In genomic region chr7:19164978-19165377, GRCm38 (mm10) we compare ENCODE assay signal across 8 mouse cellular contexts. TPM values are rescaled to one million over a fixed set of nuclear protein-coding genes. Genes with fewer than 3 reads are reported as not detected.
DNase-seq lines count a peak whose midpoint lies in the region; ATAC-seq and TF ChIP-seq lines count a peak whose summit lies in the region.

No protein-coding gene starts in this region.

- H3K36me3 ChIP-seq in thymus, adult 2 months (ENCODE audit: control insufficient read depth, insufficient read depth, low read length): no peaks in the 10 kb centered on the region
- no peaks in the 10 kb centered on the region for H3K36me3 ChIP-seq in stomach, embryonic 14.5 days (ENCODE audit: control insufficient read depth, insufficient read depth, low read length)

- intact Hi-C loops in left cerebral cortex, postnatal 4 days (cut with DNase I): no loop called here

- no peak for TF ChIP-seq CTCF in thymus, adult 2 months (IDR thresholded peaks at IDR 0.05; ENCODE audit: borderline replicate concordance, control insufficient read depth, extremely low read depth, insufficient read depth, low read length, poor library complexity)
- TF ChIP-seq CTCF in cerebellum, adult 2 months (IDR thresholded peaks at IDR 0.05; ENCODE audit: borderline replicate concordance, insufficient read depth, low read depth, low read length): no peak

- DNase-seq in thymus, postnatal 14 days: peak; percentile 50
- no peak for DNase-seq in thymus, adult 2 months
- DNase-seq in liver: peak; percentile 77
- DNase-seq in left cerebral cortex, postnatal 4 days: no peak
- no peak for DNase-seq in cerebellum, adult 2 months
- DNase-seq in heart, postnatal 4 days: no peak

- H3K9ac ChIP-seq in stomach, embryonic 14.5 days (replicated peaks; ENCODE audit: low read depth, low read length): no peak overlapping the region

- peaks cover 26% of the 10 kb centered on the region for H3K4me1 ChIP-seq in thymus, adult 2 months (replicated peaks; ENCODE audit: control insufficient read depth, insufficient read depth, low read length)
- H3K4me1 ChIP-seq in stomach, embryonic 14.5 days (ENCODE audit: control insufficient read depth, insufficient read depth, low read length): peaks cover 24% of the 10 kb centered on the region
- no peaks in the 10 kb centered on the region; the same call in none of the 2 replicates for H3K4me1 ChIP-seq in cerebellum, adult 2 months (ENCODE audit: control insufficient read depth, insufficient read depth, low read length)

- no peak overlapping the region for H3K27ac ChIP-seq in thymus, adult 2 months (ENCODE audit: control insufficient read depth, insufficient read depth, low read length)
- H3K27ac ChIP-seq in stomach, embryonic 14.5 days (ENCODE audit: low read length): no peak overlapping the region
- H3K27ac ChIP-seq in cerebellum, adult 2 months (ENCODE audit: insufficient read depth, low read length): no peak overlapping the region

- TF ChIP-seq POLR2A in thymus, adult 2 months (IDR thresholded peaks at IDR 0.05; ENCODE audit: control insufficient read depth, extremely low read depth, insufficient read depth, low read length, poor library complexity): no peak
- TF ChIP-seq POLR2A in cerebellum, adult 2 months (IDR thresholded peaks at IDR 0.05; ENCODE audit: borderline replicate concordance, insufficient read depth, low read length): no peak

- no peaks in the 10 kb centered on the region for H3K9me3 ChIP-seq in stomach, embryonic 14.5 days (ENCODE audit: control insufficient read depth, low read depth, low read length)

- WGBS in thymus, adult 2 months: 8% methylated on average over 13 of the region's 13 CpGs
- WGBS in stomach, embryonic 14.5 days: under 1% methylated on average over 13 of the region's 13 CpGs
- WGBS in cerebellum, adult 2 months: 19% methylated on average over 13 of the region's 13 CpGs

- H3K4me3 ChIP-seq in thymus, adult 2 months (ENCODE audit: control insufficient read depth, insufficient read depth, low read length): no peak overlapping the region
- H3K4me3 ChIP-seq in stomach, embryonic 14.5 days (ENCODE audit: low read depth, low read length): no peak overlapping the region
- no peak overlapping the region for H3K4me3 ChIP-seq in cerebellum, adult 2 months (replicated peaks; ENCODE audit: insufficient read depth, low read depth, low read length)

- peak; percentile 55; the same call in 1 of the 2 replicates for ATAC-seq in erythroid progenitor cell, adult 5-6 weeks (replicated peaks; ENCODE audit: low FRiP score, poor library complexity, severe bottlenecking)
- ATAC-seq in stomach, embryonic 14.5 days (ENCODE audit: insufficient number of reproducible peaks, insufficient read depth, low FRiP score, low read depth): 0 out of 2 replicates have a peak, but pooled peaks have one; percentile 25

- H3K27me3 ChIP-seq in thymus, adult 2 months (ENCODE audit: control insufficient read depth, insufficient read depth, low read length): no peaks in the 10 kb centered on the region; the same call in 1 of the 2 replicates
- 0 out of 2 replicates have a peak, but pooled peaks cover 2% of the 10 kb centered on the region for H3K27me3 ChIP-seq in stomach, embryonic 14.5 days (ENCODE audit: control insufficient read depth, insufficient read depth, low read length)
- no peaks in the 10 kb centered on the region for H3K27me3 ChIP-seq in cerebellum, adult 2 months (ENCODE audit: control insufficient read depth, insufficient read depth, low read length)

- peak overlapping the region; percentile 25; the same call in 1 of the 2 replicates for H3K4me2 ChIP-seq in stomach, embryonic 14.5 days (replicated peaks; ENCODE audit: low read depth, low read length)

RNA-seq across cellular contexts. Expression of gene Gipr, which starts 0.9 kb away (rescaled TPM):
- 0.73 and 0.79 TPM in 2 replicates for polyA plus RNA-seq in thymus, adult 2 months (2012; rRNA removed)
- not detected in 2 replicates for total RNA-seq in erythroid progenitor cell, adult 5-6 weeks (2015; ENCODE audit: low replicate concordance)
- total RNA-seq in erythroid progenitor cell, adult 5-6 weeks (2017; ENCODE audit: low replicate concordance): not detected in 2 replicates
- 1.1 and 1.9 TPM in 2 replicates for polyA plus RNA-seq in stomach, embryonic 14.5 days (2014; fragmentation: Nextera tagmentation; extraction: Ambion mirVana)
- total RNA-seq in left cerebral cortex, postnatal 4 days (2021): 10 to 100 TPM; 22.7 to 25.8 TPM
- 1.9 and 2.6 TPM in 2 replicates for polyA plus RNA-seq in cerebellum, adult 2 months (2012; rRNA removed)
- total RNA-seq in heart, postnatal 4 days (2021): 1 to 10 TPM; 1.3 TPM

RNA-seq across cellular contexts. Expression of gene Eml2, which starts 11.2 kb away (rescaled TPM):
- polyA plus RNA-seq in thymus, adult 2 months (2012; rRNA removed): 38.9 and 40.3 TPM in 2 replicates
- total RNA-seq in erythroid progenitor cell, adult 5-6 weeks (2015; ENCODE audit: low replicate concordance): 2.5 TPM in 1 of 2 replicates, not detected in the other
- total RNA-seq in erythroid progenitor cell, adult 5-6 weeks (2017; ENCODE audit: low replicate concordance): 1.3 TPM in 1 of 2 replicates, not detected in the other
- 4.1 and 4.8 TPM in 2 replicates for polyA plus RNA-seq in stomach, embryonic 14.5 days (2014; fragmentation: Nextera tagmentation; extraction: Ambion mirVana)
- total RNA-seq in left cerebral cortex, postnatal 4 days (2021): 100 to 1,000 TPM; 102 to 106 TPM
- 148 and 176 TPM in 2 replicates for polyA plus RNA-seq in cerebellum, adult 2 months (2012; rRNA removed)
- 10 to 100 TPM; 70.6 to 77.3 TPM for total RNA-seq in heart, postnatal 4 days (2021)

RNA-seq across cellular contexts. Expression of gene Snrpd2, which starts 15.5 kb away (rescaled TPM):
- 32.8 and 36.7 TPM in 2 replicates for polyA plus RNA-seq in thymus, adult 2 months (2012; rRNA removed)
- total RNA-seq in erythroid progenitor cell, adult 5-6 weeks (2015; ENCODE audit: low replicate concordance): 15.5 and 22.0 TPM in 2 replicates
- 5.4 and 15.7 TPM in 2 replicates for total RNA-seq in erythroid progenitor cell, adult 5-6 weeks (2017; ENCODE audit: low replicate concordance)
- polyA plus RNA-seq in stomach, embryonic 14.5 days (2014; fragmentation: Nextera tagmentation; extraction: Ambion mirVana): 143 and 161 TPM in 2 replicates
- 100 to 1,000 TPM; 126 to 130 TPM for total RNA-seq in left cerebral cortex, postnatal 4 days (2021)
- polyA plus RNA-seq in cerebellum, adult 2 months (2012; rRNA removed): 87.1 and 88.8 TPM in 2 replicates
- total RNA-seq in heart, postnatal 4 days (2021): 10 to 100 TPM; 95.2 to 99.9 TPM

RNA-seq across cellular contexts. Expression of gene Qpctl, which starts 15.9 kb away (rescaled TPM):
- 15.3 and 18.2 TPM in 2 replicates for polyA plus RNA-seq in thymus, adult 2 months (2012; rRNA removed)
- total RNA-seq in erythroid progenitor cell, adult 5-6 weeks (2015; ENCODE audit: low replicate concordance): 2.5 and 2.9 TPM in 2 replicates
- total RNA-seq in erythroid progenitor cell, adult 5-6 weeks (2017; ENCODE audit: low replicate concordance): 1.9 TPM in 2 replicates
- 10.9 and 11.3 TPM in 2 replicates for polyA plus RNA-seq in stomach, embryonic 14.5 days (2014; fragmentation: Nextera tagmentation; extraction: Ambion mirVana)
- total RNA-seq in left cerebral cortex, postnatal 4 days (2021): 10 to 100 TPM; 17.6 to 19.9 TPM
- polyA plus RNA-seq in cerebellum, adult 2 months (2012; rRNA removed): 15.7 TPM in 2 replicates
- total RNA-seq in heart, postnatal 4 days (2021): 1 to 10 TPM; 6.9 to 7.7 TPM

RNA-seq across cellular contexts. Expression of gene Fbxo46, which starts 45.3 kb away (rescaled TPM):
- 29.2 and 30.1 TPM in 2 replicates for polyA plus RNA-seq in thymus, adult 2 months (2012; rRNA removed)
- 4.7 and 5.0 TPM in 2 replicates for total RNA-seq in erythroid progenitor cell, adult 5-6 weeks (2015; ENCODE audit: low replicate concordance)
- 6.3 and 7.3 TPM in 2 replicates for total RNA-seq in erythroid progenitor cell, adult 5-6 weeks (2017; ENCODE audit: low replicate concordance)
- polyA plus RNA-seq in stomach, embryonic 14.5 days (2014; fragmentation: Nextera tagmentation; extraction: Ambion mirVana): 9.1 and 9.5 TPM in 2 replicates
- total RNA-seq in left cerebral cortex, postnatal 4 days (2021): 10 to 100 TPM; 17.7 to 18.9 TPM
- polyA plus RNA-seq in cerebellum, adult 2 months (2012; rRNA removed): 7.6 and 7.9 TPM in 2 replicates
- 1 to 10 TPM; 5.5 to 7.2 TPM for total RNA-seq in heart, postnatal 4 days (2021)

Comparison
In these comparisons a context has a peak if more than half of its experiments do, and no peak if none do; other contexts are left out.
1. DNase-seq: peak in thymus, postnatal 14 days (single experiment) and liver (single experiment); none in thymus, adult 2 months (single experiment), left cerebral cortex, postnatal 4 days (single experiment), cerebellum, adult 2 months (0 of 2) and heart, postnatal 4 days (single experiment).
2. RNA of gene Gipr, which starts 0.9 kb away (total RNA-seq): 22.7 to 25.8 TPM in left cerebral cortex, postnatal 4 days; 1.3 TPM in heart, postnatal 4 days and not detected in erythroid progenitor cell, adult 5-6 weeks; every median in the first group is over 10 times any median in the second.
3. RNA of gene Eml2, which starts 11.2 kb away (total RNA-seq): 102 to 106 TPM in left cerebral cortex, postnatal 4 days and 70.6 to 77.3 TPM in heart, postnatal 4 days; 1.3 to 2.5 TPM in erythroid progenitor cell, adult 5-6 weeks; every median in the first group is over 10 times any median in the second.
4. RNA of gene Snrpd2, which starts 15.5 kb away (total RNA-seq): 126 to 130 TPM in left cerebral cortex, postnatal 4 days and 95.2 to 99.9 TPM in heart, postnatal 4 days; 5.4 to 22.0 TPM in erythroid progenitor cell, adult 5-6 weeks; every median in the first group is over 4 times any median in the second.